Mouse (Mus musculus) forebrain, embryonic 16.5 days (tissue): Measurements from ENCODE around the gene Adam23. TPM values are rescaled to one million over a fixed set of nuclear protein-coding genes. Genes with fewer than 3 reads are reported as not detected.
"Not testable (repeated sequence)": the region's sequence is repeated elsewhere in the genome, so short reads cannot be mapped to it uniquely, and the experiment has no call there.

Experiments used
- ATAC-seq: fragments of 200-750 bp; cut with Nextera tagmentation; 2 replicates; pipeline ENCODE4 v1.8.0; 2017; ENCODE audit warnings: mild to moderate bottlenecking, moderate library complexity
- H3K27ac ChIP-seq: fragments of 300-500 bp; sonication (generic); 2 replicates; pipeline ENCODE4 v1.5.1; 2014; ENCODE audit warnings: low read length, control low read depth
- H3K27me3 ChIP-seq: fragments of 300-500 bp; sonication (generic); replicated peaks from 2 replicates; pipeline ENCODE4 v1.6.1; 2014; ENCODE audit warnings: low read length; ENCODE audit not compliant: control insufficient read depth, insufficient read depth
- H3K36me3 ChIP-seq: fragments of 300-500 bp; sonication (generic); 2 replicates; pipeline ENCODE4 v1.6.1; 2014; ENCODE audit not compliant: control insufficient read depth, insufficient read depth
- H3K4me1 ChIP-seq: fragments of 300-500 bp; sonication (generic); replicated peaks from 2 replicates; pipeline ENCODE4 v1.6.1; 2014; ENCODE audit warnings: low read length; ENCODE audit not compliant: control insufficient read depth, insufficient read depth
- H3K4me2 ChIP-seq: fragments of 300-500 bp; sonication (generic); 2 replicates; pipeline ENCODE4 v1.6.1; 2014; ENCODE audit warnings: mild to moderate bottlenecking, low read length, control low read depth
- H3K4me3 ChIP-seq: fragments of 300-500 bp; sonication (generic); replicated peaks from 2 replicates; pipeline ENCODE4 v1.5.1; 2014; ENCODE audit warnings: mild to moderate bottlenecking, low read length, control low read depth
- H3K9ac ChIP-seq: fragments of 300-500 bp; sonication (generic); replicated peaks from 2 replicates; pipeline ENCODE4 v1.6.1; 2014; ENCODE audit warnings: low read depth, low read length, control low read depth
- H3K9me3 ChIP-seq: fragments of 300-500 bp; sonication (generic); 2 replicates; pipeline ENCODE4 v1.6.1; 2016; ENCODE audit warnings: low read length; ENCODE audit not compliant: control insufficient read depth
- WGBS: fragments of 180-500 bp; shearing (Covaris S2); extraction: QIAGEN DNeasy Blood & Tissue Kit; methylation state at CpG from one replicate; pipeline ENCODE4 v1.1.7; 2014; 5-methylcytosine and 5-hydroxymethylcytosine counted together
- polyA plus RNA-seq: library from polyadenylated mRNA; unstranded; fragments of >200 nt; fragmentation: Nextera tagmentation; extraction: Ambion mirVana; gene quantifications from 2 replicates; pipeline ENCODE4 v1.2.1, GENCODE M21; 2015

Adam23 gene
- polyA plus RNA-seq, 1 experiment from 2014 or later = 12.1 TPM

DNA sequence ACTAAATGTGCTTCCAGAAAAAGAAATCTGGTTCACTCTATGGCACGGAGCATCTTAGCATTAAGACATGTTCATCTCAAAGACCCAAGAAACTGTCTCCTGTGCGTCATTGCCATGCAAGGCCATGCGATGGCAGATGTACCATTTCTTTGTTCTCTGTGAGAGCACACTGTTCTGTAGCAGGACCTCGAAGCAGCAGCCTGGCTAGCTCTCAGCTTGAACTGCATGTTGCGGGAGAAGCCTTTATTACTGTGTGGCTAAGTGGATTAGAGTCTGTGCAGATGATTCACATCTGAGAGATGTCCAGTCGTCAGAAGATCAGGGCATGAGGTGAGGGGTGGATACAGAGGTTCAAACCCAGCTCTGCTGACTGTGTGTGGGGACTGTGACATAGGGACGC is 141.2 kb downstream of the Adam23 start:
- H3K27ac ChIP-seq = no peak overlapping the region
- H3K27me3 ChIP-seq = no peaks in the 10 kb centered on the region
- H3K4me1 ChIP-seq = no peaks in the 10 kb centered on the region; the same call in 1 of the 2 replicates
- 64% methylated on average over 7 of the region's 7 CpGs for WGBS
- no peak overlapping the region for H3K4me2 ChIP-seq
- 0 out of 2 replicates have a peak, but pooled peaks cover 3% of the 10 kb centered on the region for H3K9me3 ChIP-seq
- H3K9ac ChIP-seq = no peak overlapping the region
- no peak for ATAC-seq
- H3K4me3 ChIP-seq = no peak overlapping the region
- no peaks in the 10 kb centered on the region for H3K36me3 ChIP-seq

- Histone ChIP-seq H3K4me1 (no peaks in the 10 kb centered on the region), H3K9me3 (no peaks in the 10 kb centered on the region), H3K36me3 (no peaks in the 10 kb centered on the region), H3K4me3 (no peak overlapping the region), H3K27ac (no peak overlapping the region), H3K4me2 (no peak overlapping the region), H3K27me3 (no peaks in the 10 kb centered on the region), H3K9ac (no peak overlapping the region)
- ATAC-seq = no peak
- 64% methylated on average over 3 of the region's 3 CpGs for WGBS
Measured at GRCm38 (mm10) chr1:63603870-63604500, 158.3 kb downstream of the Adam23 start.

DNA sequence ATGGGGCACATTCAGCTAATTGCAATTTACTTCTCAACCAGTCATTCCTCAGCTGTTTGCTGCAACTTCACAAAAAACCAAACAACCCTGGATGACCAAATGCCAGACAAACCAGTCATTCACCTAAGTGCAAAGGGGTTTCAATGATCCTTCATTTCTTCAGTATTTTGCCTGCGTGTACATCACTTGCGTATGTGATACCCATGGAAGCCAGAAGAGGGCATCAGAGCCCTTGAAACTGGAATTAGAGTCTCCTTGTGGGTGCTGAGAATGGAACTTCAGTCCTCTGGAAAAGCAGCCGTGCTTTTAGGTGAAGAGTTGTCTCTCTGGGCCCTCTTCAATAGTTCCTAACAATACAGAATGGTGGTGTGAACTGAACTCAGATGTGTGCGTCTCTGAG is 163.9 kb downstream of the Adam23 start:
- WGBS = 91% methylated on average over 4 of the region's 4 CpGs
- no peak overlapping the region for H3K9ac ChIP-seq
- no peak overlapping the region for H3K4me3 ChIP-seq
- H3K27ac ChIP-seq = no peak overlapping the region
- H3K36me3 ChIP-seq = no peaks in the 10 kb centered on the region
- H3K27me3 ChIP-seq = no peaks in the 10 kb centered on the region
- H3K4me2 ChIP-seq = no peak overlapping the region
- H3K4me1 ChIP-seq = 0 out of 2 replicates have a peak, but pooled peaks cover 5% of the 10 kb centered on the region
- ATAC-seq = no peak
- no peaks in the 10 kb centered on the region for H3K9me3 ChIP-seq

DNA sequence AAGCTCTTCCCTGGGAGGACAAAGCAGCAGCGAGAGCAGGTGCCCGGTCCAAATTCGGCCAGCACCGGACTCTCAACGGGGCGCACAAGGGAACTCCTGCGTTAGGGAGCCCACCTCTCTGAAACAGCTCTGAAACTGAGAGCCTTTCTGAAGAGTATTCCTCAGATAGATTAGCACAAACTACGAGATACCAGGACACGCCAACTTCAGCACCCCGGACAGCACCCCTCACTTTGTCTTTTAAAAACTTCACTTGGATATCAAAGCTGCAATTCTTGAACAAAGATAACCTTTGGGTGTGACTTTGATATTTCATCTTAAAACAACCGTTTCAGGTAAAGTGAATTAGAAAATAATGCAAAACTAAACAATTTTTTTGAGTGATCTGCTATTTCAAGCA is 168.9 kb downstream of the Adam23 start:
- Histone ChIP-seq H3K36me3 (no peaks in the 10 kb centered on the region), H3K4me3 (peak overlapping the region; percentile 10; the same call in 1 of the 2 replicates), H3K27me3 (no peaks in the 10 kb centered on the region), H3K4me2 (peak overlapping the region; percentile 34), H3K9me3 (no peaks in the 10 kb centered on the region), H3K27ac (no peak overlapping the region), H3K9ac (no peak overlapping the region), H3K4me1 (0 out of 2 replicates have a peak, but pooled peaks cover 5% of the 10 kb centered on the region)
- WGBS = 3% methylated on average over 11 of the region's 11 CpGs
- ATAC-seq = no peak

DNA sequence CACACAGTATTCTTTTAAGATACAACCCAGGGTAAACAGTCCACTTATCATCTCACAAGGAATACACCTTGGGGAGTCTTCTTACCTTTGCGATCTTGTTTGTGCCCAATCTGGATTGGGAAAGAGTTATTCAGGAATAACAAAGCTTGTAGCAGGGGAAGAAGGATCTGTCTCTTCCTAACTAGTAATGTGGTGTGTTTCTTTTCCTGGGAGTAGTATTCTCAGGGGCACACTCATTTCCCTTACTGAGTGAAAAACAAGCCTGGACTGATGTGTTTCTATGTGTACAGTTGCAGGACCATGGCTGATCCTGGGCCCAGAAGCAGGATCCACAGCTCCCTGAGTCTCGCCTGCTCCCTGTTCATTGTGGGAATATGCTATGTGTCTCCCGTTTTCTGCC is 170.0 kb downstream of the Adam23 start, which contains the start of gene Gm39653:
Gene Gm39653, plus strand, starts transcription at position 301 of the 400 bp plus-strand sequence.
- 82% methylated on average over 3 of the region's 3 CpGs for WGBS
- no peak for ATAC-seq
- H3K9ac ChIP-seq = no peak within 1 kb of the TSS

DNA sequence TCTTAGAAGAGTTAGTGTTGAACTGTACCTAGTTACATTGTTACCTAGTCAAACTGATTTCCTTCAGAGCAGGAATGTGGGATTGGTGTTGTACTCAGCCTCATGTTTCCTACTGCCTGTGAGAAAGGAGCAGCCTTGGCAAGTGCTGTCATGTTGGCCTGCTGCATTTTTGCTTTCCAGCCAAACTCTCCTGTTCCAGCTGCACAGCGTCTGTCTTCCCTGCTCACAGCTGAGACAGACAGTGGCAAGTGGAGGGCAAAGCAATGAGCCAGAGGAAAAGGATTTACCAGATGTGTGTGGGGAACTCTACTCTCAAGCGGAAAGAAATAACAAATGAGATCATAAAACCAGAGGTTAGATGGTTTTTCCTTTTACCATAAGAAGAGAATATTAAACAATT is 182.5 kb downstream of the Adam23 start:
- 61% methylated on average over 2 of the region's 2 CpGs for WGBS
- Histone ChIP-seq H3K36me3 (no peaks in the 10 kb centered on the region), H3K9me3 (no peaks in the 10 kb centered on the region), H3K27ac (no peak overlapping the region), H3K27me3 (no peaks in the 10 kb centered on the region), H3K4me2 (no peak overlapping the region), H3K4me1 (no peaks in the 10 kb centered on the region), H3K4me3 (no peak overlapping the region), H3K9ac (no peak overlapping the region)
- ATAC-seq = no peak

More for the DNA sequence above, 170.0 kb downstream of the Adam23 start, which contains the start of gene Gm39653:
- Histone ChIP-seq H3K4me3 (no peak within 1 kb of the TSS), H3K4me2 (no peak within 1 kb of the TSS), H3K27ac (no peak within 1 kb of the TSS), H3K9me3 (no peaks in the 10 kb centered on the region), H3K27me3 (no peaks in the 10 kb centered on the region), H3K4me1 (0 out of 2 replicates have a peak, but pooled peaks cover 5% of the 10 kb centered on the region), H3K36me3 (no peaks in the 10 kb centered on the region)

DNA sequence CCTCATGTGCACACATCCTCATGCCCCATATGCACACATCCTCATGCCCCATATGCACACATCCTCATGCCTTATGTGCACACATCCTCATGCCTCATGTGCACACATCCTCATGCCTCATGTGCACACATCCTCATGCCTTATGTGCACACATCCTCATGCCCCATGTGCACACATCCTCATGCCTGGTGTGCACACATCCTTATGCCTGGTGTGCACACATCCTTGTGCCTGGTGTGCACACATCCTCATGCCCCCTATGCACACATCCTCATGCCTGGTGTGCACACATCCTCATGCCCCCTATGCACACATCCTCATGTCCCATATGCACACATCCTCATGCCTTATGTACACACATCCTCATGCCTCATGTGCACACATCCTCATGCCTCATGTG is 184.7 kb downstream of the Adam23 start:
- not testable (repeated sequence) for H3K4me3 ChIP-seq, H3K9me3 ChIP-seq, H3K27me3 ChIP-seq, H3K36me3 ChIP-seq, H3K27ac ChIP-seq, H3K9ac ChIP-seq, ATAC-seq, H3K4me1 ChIP-seq, H3K4me2 ChIP-seq

- no peak overlapping the region for H3K4me3 ChIP-seq
- no peak for ATAC-seq
- no peaks in the 10 kb centered on the region for H3K36me3 ChIP-seq
- H3K27me3 ChIP-seq = no peaks in the 10 kb centered on the region; the same call in 1 of the 2 replicates
- H3K4me2 ChIP-seq = no peak overlapping the region
- H3K27ac ChIP-seq = no peak overlapping the region
- no peaks in the 10 kb centered on the region for H3K9me3 ChIP-seq
- H3K9ac ChIP-seq = no peak overlapping the region
- no peaks in the 10 kb centered on the region for H3K4me1 ChIP-seq
- WGBS = 80% methylated on average over 6 of the region's 6 CpGs
Measured at GRCm38 (mm10) chr1:63639921-63640320, 194.2 kb downstream of the Adam23 start.
